Mouse (Mus musculus) urinary bladder, adult 18-20 months (tissue): ENCODE data around the gene Flvcr1.
A peak's percentile ranks its signal among the peaks of the same experiment; 100 is the strongest.

Source experiments
- DNase-seq, 2 experiments: peaks; one replicate each; pipeline ENCODE4 v3.0.0; 2022; ENCODE audit warnings: low spot score in 2 of 2, mixed read lengths in 2 of 2

Flvcr1 gene

DNA sequence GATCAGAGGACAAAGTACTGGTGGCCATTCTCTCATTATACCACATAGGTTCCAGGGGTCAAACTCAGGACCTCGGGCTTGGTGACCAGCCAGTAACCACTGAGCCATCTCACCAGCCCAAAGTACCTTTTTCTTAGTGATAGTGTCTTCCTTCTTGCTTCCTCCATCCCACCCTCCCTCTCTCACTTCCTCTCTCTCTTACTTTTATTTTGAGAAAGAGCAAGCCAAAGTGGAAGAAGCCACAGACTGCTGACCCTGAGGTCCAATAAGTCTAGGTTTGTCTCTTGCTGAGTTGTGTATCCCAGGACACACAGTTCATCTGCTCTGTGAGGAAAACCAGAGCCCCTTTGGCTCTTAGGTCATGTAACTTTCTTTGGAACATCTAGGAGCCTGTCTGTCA is 45.5 kb downstream of the Flvcr1 start:
- no peak for DNase-seq

DNA sequence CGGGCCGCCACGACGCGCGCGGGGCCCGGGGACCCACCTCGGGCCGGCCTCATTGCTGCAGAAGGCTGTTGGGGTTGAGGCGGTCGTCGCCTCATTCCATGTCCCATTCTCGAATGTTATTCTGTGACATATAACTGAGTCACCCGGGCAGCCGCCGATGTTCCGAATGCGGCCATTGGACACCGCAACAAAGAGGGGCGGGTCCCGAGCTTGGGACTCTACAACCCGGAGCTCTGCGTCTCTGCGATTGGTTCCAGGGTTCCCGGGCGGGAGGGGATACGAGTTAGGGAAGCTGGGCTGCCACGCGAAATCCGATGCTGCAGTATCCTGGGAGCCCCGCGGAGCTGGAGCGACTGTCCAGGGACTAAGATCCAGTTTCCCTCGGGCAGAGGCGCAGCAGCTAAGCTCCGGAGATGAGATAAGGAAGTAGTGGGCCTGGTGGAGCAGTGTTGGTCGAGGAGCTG is 46.8 kb downstream of the Flvcr1 start, which contains the start of gene Vash2:
Vash2 (minus strand) TSS at position 197 of the 464 bp plus-strand sequence.
- peak; percentile 52 to 75 for DNase-seq

DNA sequence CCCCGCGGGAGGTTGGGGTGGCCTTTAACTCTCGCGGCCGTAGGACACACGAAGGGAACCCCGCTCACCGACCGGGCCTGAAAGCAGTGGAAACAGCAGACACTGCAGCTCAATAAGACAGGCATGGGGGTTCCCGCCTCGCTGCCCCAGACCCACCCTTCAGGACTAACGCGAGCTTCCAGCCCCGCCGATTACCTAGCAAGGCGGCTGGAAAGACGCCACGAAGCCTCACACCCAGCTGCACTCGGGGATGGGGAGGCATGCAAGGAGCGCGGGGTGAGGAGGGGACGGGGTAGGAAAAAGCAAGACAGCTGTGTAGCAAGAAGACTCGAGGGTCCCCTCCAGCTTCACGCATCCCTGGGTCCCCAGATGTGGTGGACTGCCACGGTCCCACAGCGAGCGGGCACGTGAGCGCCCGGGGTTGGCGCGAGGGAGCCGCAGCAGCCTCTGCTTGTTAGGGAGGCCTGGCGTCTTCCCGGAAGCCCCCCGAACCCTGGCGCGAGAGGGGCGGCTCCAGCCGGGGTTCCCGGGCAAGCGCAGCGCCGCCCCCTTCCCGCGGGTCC is 47.4 kb downstream of the Flvcr1 start:
- DNase-seq: peak in 1 of 2 experiments; percentile 26

DNA sequence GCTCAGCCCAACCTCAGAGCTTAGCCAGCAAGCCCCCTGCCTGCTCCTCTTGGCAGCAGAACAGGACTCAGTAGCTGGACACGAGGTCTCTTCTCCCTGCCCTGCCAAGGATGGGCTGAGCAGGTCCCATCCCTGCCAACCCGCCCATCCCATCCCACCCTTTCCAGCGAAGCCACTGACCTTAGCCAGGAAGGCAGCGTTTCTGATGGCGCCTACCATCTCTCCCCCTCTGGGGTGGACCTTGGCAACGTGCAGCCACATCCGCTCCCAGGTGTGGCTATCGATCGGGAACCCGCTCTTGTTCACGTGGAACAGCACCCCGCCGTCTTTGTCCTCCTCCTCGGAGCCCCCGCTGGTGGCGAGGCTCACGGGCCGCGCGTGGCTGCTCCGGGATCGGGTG is 48.0 kb downstream of the Flvcr1 start:
- peak in 1 of 2 experiments; percentile 9 for DNase-seq

DNA sequence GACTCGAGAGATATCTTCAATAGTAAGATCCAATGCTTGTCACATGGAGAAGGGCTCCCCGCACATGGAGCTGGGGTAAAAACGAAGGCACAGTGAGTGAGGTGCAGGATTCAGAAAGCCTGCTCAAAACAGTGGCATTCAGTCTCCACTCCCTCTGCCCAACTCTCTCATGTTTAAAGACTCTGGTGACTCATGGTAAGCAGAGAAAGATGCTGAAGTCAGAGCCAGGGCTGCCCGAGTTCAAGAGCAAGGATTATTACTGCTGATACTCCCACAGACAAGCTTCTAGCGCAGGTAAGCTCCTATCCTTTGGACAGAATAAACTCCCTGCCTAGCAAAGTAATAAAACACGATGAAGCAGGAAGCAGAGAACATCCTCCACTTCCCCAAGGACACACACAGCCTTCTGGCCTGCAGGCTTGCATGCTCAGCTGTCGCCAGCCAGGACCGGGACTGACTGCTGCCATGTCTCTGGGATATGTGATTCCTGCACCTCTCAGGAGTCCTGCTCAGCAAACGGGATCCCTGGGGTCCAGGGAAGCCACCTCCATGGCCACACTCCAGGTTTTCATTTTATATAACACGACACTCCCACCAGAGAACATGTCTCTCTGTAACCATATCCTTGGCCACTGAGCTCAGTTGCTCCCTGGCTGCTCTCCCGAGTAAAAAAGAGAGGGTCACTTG is 48.9 kb downstream of the Flvcr1 start:
- no peak for DNase-seq

DNA sequence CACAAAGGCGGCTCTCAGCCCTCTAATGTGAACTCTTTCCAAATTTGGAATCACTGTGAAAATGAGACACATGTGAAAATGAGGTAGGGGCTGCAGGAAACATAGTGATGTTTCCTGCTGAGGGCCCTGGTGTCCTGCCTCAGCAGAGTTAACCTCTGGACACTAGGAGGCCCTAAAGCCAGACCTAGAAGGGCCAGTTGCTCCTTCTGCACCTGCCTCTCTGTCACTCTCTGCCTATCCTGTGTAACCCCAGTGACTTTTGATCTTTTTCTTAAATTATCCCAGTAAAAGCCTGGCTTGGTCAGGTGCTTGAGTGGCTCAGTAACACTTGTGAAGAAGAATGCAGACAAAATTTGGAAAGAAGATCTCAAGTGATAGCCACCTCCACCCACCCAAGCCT is 51.1 kb downstream of the Flvcr1 start:
- no peak for DNase-seq

DNA sequence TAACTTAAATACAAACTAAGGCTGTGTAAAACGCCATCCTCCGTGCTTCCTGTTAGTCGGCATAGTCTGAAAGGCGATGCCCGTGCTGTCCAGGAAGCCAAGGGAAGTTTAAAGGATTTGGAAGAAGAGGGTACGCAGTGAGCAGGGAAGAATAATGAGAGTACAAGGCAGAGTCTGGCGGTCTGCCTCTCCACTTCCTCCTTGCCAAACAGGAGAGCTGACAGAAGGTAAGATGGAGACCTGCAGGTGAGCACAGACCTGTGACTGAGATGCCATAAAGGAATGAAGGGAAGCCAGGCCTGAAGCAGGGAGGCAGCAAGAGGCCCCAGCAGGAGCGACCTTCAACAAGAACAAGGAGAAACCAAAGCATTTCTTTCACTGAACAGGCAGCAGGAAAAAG is 51.8 kb downstream of the Flvcr1 start:
- DNase-seq: no peak

DNA sequence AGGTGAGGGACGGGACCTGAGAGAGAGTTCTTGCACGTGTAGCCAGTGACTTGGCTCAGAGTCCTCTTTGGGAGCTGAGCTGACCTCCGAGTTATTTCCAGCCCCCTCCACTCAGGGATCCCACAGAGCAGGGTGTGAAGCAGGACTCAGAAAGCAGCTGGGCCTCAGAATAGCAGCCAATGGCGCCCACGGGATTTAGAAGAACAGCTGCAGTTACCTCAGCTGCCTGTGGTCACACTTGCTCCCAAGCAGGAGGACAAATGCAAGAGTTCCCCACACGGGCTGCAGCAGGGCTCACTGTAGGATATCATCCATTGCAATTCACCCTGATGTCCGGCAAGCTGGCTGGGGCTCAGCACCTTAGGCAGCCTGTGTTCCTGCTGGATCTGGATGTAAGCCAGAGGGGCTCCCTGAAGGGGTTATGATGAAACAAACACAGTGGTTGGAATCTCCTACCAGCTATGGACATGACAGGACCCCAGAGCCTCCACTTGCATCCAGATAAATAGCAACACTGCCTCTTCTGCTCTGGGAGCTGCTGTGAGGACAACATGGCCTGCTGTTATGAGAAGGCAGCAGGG is 53.3 kb downstream of the Flvcr1 start:
- DNase-seq: no peak

DNA sequence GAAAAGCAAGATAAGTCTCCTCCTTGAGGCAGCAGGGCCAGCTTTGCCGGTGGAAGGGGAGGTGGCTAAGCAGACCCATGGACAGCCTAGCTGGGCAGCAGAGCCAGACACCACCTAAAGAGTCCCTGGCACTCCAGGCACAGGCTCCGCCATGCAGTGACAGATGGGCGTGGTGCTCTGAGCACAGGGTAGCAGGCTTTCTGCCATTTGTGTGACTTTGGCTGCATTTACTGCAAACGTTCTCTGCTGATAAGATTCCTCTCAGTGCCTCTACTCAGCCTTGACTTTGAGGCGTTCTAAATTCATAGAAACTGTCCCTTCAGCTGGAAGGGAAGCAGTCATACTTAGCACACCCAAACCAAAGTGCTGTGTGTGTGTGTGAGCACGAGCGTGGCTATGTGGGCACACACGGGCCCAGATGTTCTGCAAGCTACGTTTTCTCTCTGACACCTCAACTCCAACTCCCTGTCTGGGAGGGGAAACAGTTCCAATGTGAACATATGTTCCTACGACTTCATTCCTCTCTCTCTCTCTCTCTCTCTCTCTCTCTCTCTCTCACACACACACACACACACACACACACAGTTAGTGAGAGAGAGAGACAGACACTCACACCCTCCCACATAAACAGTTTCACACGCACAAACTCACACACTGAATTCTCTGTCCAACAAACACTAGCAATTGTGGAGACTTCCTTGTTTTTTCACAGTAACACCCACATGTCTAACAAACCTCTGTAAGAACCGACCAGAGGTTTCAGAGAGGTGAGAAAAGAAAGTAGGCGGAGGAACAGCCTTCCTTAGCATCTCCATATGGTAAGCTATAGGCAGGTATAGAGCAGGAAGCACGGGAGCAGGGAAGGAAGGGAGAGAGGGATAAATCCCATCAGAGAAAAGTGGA is 54.0 kb downstream of the Flvcr1 start:
- DNase-seq: no peak

DNA sequence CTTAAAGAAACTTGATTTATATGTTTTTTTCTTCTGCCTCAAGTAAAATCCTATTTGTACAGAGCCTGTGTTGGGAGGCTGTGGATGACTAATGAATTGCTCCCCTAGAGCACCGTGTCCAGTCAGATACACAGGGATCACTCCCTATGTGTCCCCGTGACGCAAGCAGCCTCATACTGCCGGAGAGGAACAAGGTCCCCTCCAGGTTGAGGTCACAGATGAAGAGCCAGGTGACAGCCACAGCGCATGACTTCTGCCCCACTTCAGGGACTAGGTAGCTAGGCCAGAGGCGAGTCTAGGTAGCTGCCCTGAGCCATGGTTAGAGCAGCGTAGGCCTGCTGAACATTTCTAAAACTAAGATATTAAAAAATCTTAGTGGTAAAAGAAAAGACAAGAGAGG is 57.9 kb downstream of the Flvcr1 start:
- DNase-seq: no peak

DNA sequence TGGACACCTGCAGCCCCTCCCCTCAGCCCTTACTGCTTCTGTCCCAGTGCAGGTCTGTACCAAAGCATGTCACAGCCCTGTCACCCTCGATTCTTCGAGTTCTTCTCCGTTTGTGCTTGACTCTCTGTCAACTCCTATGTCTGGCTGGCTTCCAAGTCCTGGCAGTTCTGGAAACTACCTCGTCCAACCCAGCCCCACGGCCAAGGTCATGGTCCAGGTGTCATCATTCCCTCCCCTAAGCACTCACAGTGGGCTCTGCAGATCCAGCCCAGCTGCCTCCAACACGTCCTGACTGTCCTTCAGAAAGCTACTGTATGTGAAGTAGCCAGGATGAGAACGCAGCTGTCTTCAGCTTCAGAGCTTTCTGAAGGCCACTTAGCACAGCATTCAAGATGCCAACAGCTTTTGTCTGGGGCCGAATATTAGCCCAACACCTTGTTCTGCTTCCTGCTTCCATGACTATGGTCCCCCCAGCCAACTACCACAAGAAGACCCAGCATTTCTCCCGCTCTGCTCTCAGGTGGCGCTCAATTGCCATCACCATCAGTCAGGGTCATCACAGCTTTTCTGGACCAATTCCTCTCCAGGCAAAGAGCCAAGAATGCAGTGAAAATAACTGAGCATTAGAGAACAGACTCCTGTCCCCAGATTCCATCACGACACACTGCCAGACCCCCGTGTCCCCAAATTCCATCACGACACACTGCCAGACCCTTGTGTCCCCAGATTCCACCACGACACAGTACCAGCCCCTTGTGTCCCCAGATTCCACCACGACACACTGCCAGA is 60.8 kb downstream of the Flvcr1 start:
- no peak for DNase-seq

DNA sequence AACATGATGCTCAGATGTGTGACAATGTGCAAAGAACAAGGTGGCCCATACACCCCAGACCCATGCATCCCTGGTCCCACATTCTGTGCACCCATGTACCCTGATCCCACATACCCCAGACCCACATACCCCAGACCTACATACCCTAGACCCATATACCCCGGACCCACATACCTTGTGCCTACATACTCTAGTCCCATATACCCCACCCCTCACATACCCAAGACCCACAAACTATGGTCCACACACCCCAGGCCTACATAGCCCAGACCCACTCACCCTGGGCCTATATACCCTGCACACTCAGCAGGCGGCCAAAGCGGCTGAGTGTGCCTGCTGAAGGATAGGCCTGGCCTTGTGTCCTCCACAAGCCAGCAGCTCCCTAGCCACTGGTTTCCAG is 63.2 kb downstream of the Flvcr1 start:
- no peak for DNase-seq

DNA sequence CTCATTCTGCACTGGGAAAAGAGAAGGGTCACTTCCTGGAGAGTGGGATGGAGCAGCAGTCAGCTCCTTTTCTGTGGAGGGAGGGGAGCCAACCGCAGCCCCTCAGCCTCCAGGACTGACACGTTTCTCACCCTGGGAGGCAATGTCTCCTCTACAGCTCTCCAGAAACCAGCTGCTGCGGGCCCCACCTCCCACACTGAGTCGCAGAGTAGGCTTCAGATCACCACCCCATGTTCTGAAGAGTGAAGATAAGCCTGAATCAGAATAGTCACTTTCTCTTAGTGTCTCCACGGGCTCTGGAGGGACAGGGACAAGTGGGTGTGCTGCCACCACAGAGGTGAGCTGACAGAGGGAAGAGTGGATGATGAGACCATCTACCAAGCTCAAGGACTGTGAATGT is 67.1 kb downstream of the Flvcr1 start:
- no peak for DNase-seq
